Comparison of ENCODE assay signal across 26 mouse cellular contexts in the genomic region with DNA sequence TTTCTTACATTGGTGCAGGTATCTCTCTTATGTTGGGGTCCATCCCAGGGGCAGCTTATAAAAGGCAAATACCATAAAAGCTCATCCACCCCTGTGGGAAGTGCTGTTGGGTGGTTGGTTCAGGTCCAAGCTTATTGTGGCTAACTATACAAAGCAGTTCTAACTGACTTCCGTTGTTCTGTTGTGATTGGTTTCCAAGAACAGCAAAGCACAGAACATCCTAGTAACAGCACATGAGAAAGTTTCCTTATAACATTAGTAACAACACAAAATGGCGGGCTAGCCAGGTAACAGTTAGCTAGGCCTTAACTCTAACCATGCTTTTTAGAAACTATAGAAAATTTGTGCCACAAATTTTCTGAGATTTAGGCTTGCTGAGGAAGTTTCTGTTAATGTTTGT.
"Had no signal": no experiment of that assay in that cellular context is flagged by ENCODE, and none has a peak within 500 bp of the region (broad histone marks: within the 10 kb centered on the region; RNA-seq: fewer than 3 reads in every experiment).

No protein-coding gene starts in this region.

- H3K4me3 ChIP-seq: heart, adult 2 months; heart, embryonic 13.5 days; heart, embryonic 15.5 days; hindbrain, embryonic 13.5 days; hindbrain, embryonic 15.5 days; layer of hippocampus, adult 2 months; left cerebral cortex, adult 2 months; limb, embryonic 10.5 days; limb, embryonic 12.5 days; liver, embryonic 13.5 days; liver, embryonic 15.5 days had no signal

- ATAC-seq: hindbrain, postnatal 0 days; intestine, embryonic 16.5 days had no signal

- H3K9ac ChIP-seq: heart, embryonic 13.5 days; heart, embryonic 15.5 days; hindbrain, embryonic 13.5 days; hindbrain, embryonic 15.5 days; limb, embryonic 12.5 days; liver, embryonic 13.5 days; liver, embryonic 15.5 days; liver, postnatal 0 days had no signal

- H3K9me3 ChIP-seq: heart, embryonic 13.5 days; heart, embryonic 15.5 days; hindbrain, embryonic 13.5 days; hindbrain, embryonic 15.5 days; limb, embryonic 10.5 days; limb, embryonic 12.5 days; liver, embryonic 13.5 days; liver, embryonic 15.5 days had no signal

- H3K4me1 ChIP-seq: hindbrain, embryonic 13.5 days; hindbrain, embryonic 15.5 days; limb, embryonic 10.5 days; limb, embryonic 12.5 days; liver, embryonic 13.5 days; liver, embryonic 15.5 days had no signal

- H3K4me2 ChIP-seq: heart, embryonic 11.5 days; heart, embryonic 13.5 days; heart, embryonic 15.5 days; hindbrain, embryonic 13.5 days; hindbrain, embryonic 15.5 days; limb, embryonic 12.5 days; liver, embryonic 11.5 days; liver, embryonic 13.5 days; liver, embryonic 15.5 days had no signal

- H3K27ac ChIP-seq: heart, adult 2 months; heart, embryonic 13.5 days; heart, embryonic 15.5 days; hindbrain, embryonic 13.5 days; hindbrain, embryonic 15.5 days; hindbrain, postnatal 0 days; layer of hippocampus, adult 2 months; left cerebral cortex, adult 2 months; limb, embryonic 10.5 days; limb, embryonic 12.5 days; liver, embryonic 13.5 days; liver, embryonic 15.5 days had no signal

- H3K36me3 ChIP-seq: heart, embryonic 15.5 days; hindbrain, embryonic 15.5 days; liver, embryonic 13.5 days; liver, embryonic 15.5 days had no signal

- DNase-seq: gastrocnemius, postnatal 14 days; gastrocnemius, postnatal 36 days; heart, adult 2 months; heart, postnatal 14 days; heart, postnatal 36 days; kidney, adult 18-20 months; kidney, adult 8-10 months; kidney, postnatal 10 days; kidney, postnatal 25 days; kidney, postnatal 4 days; liver; liver, embryonic 13.5 days; liver, postnatal 0 days had no signal

- H3K27me3 ChIP-seq: heart, embryonic 13.5 days; heart, embryonic 15.5 days; hindbrain, embryonic 13.5 days; hindbrain, embryonic 15.5 days; limb, embryonic 12.5 days; liver, embryonic 13.5 days; liver, embryonic 15.5 days had no signal
